Mouse (Mus musculus) stomach, embryonic 16.5 days (tissue): ENCODE results near the gene Zbtb14. TPM values are rescaled to one million over a fixed set of nuclear protein-coding genes. Genes with fewer than 3 reads are reported as not detected.
A peak's percentile ranks its signal among the peaks of the same experiment; 100 is the strongest.

Source experiments
- ATAC-seq: fragments of 200-750 bp; cut with Nextera tagmentation; 2 replicates; pipeline ENCODE4 v1.8.0; 2017; ENCODE audit warnings: moderate number of reproducible peaks, moderate TSS enrichment; ENCODE audit not compliant: insufficient read depth, low FRiP score
- H3K27ac ChIP-seq: fragments of 300-500 bp; sonication (generic); 2 replicates; pipeline ENCODE4 v1.5.1; 2014; ENCODE audit warnings: low read length
- H3K27me3 ChIP-seq: fragments of 300-500 bp; sonication (generic); 2 replicates; pipeline ENCODE4 v1.6.1; 2014; ENCODE audit warnings: low read length, control low read depth, mixed read lengths; ENCODE audit not compliant: control insufficient read depth, insufficient read depth
- H3K36me3 ChIP-seq: fragments of 300-500 bp; sonication (generic); 2 replicates; pipeline ENCODE4 v1.6.1; 2014; ENCODE audit warnings: low read length; ENCODE audit not compliant: control insufficient read depth, insufficient read depth
- H3K4me1 ChIP-seq: fragments of 300-500 bp; sonication (generic); 2 replicates; pipeline ENCODE4 v1.6.1; 2014; ENCODE audit warnings: low read length, control low read depth, mixed read lengths; ENCODE audit not compliant: control insufficient read depth, insufficient read depth
- H3K4me2 ChIP-seq: fragments of 300-500 bp; sonication (generic); 2 replicates; pipeline ENCODE4 v1.6.1; 2014; ENCODE audit warnings: low read depth, low read length, mixed read lengths
- H3K4me3 ChIP-seq: fragments of 300-500 bp; sonication (generic); replicated peaks from 2 replicates; pipeline ENCODE4 v1.5.1; 2014; ENCODE audit warnings: mild to moderate bottlenecking, low read length
- H3K9ac ChIP-seq: fragments of 300-500 bp; sonication (generic); 2 replicates; pipeline ENCODE4 v1.6.1; 2014; ENCODE audit warnings: low read length
- H3K9me3 ChIP-seq: fragments of 300-500 bp; sonication (generic); replicated peaks from 2 replicates; pipeline ENCODE4 v1.6.1; 2016; ENCODE audit warnings: low read length, control low read depth; ENCODE audit not compliant: control insufficient read depth
- WGBS: fragments of 180-500 bp; shearing (Covaris S2); extraction: QIAGEN DNeasy Blood & Tissue Kit; methylation state at CpG from one replicate; pipeline ENCODE4 v1.1.7; 2014; 5-methylcytosine and 5-hydroxymethylcytosine counted together
- polyA plus RNA-seq: library from polyadenylated mRNA; unstranded; fragments of >200 nt; fragmentation: Nextera tagmentation; extraction: Ambion mirVana; gene quantifications from 2 replicates; pipeline ENCODE4 v1.2.1, GENCODE M21; 2015

Zbtb14 gene
- polyA plus RNA-seq, 1 experiment from 2014 or later: 17.1 TPM

DNA sequence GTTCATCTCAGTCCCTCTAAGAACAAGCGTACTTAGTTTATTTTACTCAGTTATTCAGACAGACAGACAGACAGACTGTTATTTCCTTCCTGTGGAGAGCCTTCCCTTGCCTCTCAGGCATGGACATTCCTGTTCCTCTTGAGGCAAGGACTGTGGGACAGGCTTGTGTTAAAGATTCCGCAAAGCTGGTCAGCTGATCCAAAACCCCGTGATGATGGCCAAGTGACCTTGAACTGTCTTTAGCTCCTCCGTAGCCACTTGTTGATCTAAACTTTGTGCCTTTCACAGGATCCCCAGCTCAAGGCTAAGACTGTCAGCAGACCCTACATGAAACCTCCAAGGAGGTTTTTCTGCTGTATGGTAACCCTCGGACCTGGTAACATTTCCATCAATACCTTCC is 14.3 kb downstream of the Zbtb14 start:
- no peaks in the 10 kb centered on the region for H3K9me3 ChIP-seq
- no peak overlapping the region for H3K4me2 ChIP-seq
- H3K9ac ChIP-seq: no peak overlapping the region
- H3K27ac ChIP-seq: no peak overlapping the region
- H3K36me3 ChIP-seq: no peaks in the 10 kb centered on the region
- WGBS: 67% methylated on average over 5 of the region's 5 CpGs
- no peak for ATAC-seq
- no peak overlapping the region for H3K4me3 ChIP-seq
- no peaks in the 10 kb centered on the region for H3K4me1 ChIP-seq
- no peaks in the 10 kb centered on the region for H3K27me3 ChIP-seq

DNA sequence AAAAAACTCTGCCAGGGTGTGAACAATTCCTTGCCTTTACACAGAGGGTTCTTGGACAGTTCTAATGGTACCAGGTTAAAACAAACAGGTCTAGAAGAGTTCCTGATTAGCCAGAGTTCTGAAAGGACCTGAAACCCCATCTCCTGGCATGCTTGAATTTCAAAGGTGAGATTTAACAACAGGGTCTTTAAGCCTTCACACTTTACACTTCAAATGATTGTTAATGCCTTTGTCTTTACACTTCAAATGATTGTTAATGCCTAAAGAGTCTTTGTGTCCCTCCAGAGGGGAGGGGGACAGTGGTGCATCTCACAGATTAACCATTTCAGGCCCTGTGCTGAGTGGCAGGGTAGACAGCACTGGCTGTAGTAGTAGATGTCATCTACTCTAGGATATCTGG is 15.2 kb downstream of the Zbtb14 start:
- no peaks in the 10 kb centered on the region for H3K9me3 ChIP-seq
- ATAC-seq: no peak
- no peaks in the 10 kb centered on the region for H3K36me3 ChIP-seq
- H3K9ac ChIP-seq: no peak overlapping the region
- no peak overlapping the region for H3K4me2 ChIP-seq
- H3K27me3 ChIP-seq: no peaks in the 10 kb centered on the region
- H3K27ac ChIP-seq: no peak overlapping the region
- no peak overlapping the region for H3K4me3 ChIP-seq
- H3K4me1 ChIP-seq: no peaks in the 10 kb centered on the region

DNA sequence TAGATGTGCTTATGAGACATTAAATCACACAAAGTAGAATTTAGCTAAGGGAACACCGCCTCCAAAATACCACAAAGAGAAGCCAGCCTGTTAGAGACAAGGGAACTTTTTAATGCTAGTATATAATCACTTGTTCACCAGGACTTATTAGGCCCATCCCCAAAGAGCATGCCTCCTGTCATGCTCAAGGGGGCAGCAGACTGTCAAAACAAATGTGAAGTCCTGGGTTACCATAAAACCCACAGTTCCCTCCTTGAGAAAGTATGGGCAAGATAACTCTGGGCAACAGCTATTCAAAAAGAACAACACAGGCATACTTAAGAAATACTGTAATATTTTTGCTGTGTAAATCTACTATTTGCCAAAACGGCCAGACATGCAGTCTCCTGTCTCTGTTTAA is 18.3 kb downstream of the Zbtb14 start:
- no peak for ATAC-seq
- Histone ChIP-seq H3K27ac (no peak overlapping the region), H3K4me1 (no peaks in the 10 kb centered on the region), H3K4me3 (no peak overlapping the region), H3K27me3 (no peaks in the 10 kb centered on the region), H3K9me3 (no peaks in the 10 kb centered on the region), H3K9ac (no peak overlapping the region), H3K36me3 (no peaks in the 10 kb centered on the region), H3K4me2 (no peak overlapping the region)
- WGBS: 76% methylated on average over 2 of the region's 2 CpGs

DNA sequence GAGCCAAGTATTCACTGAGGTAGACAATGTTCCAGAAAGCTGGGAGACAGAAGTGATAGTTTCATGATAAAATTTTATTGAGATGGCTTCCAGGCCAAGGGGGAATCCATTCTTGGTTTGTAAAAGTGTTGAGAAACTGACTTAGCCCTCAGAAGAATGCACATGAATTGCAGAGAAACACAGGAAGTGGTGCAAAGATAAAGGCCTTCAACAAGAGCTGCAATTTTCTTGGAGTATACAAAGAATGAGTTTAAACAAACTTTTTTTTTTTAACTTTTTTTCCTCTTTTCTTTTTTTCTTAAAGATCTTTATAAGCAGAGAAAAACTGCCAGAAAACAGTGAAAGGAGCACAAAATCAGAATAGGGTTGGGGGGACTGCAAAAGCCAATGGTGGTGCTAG is 33.3 kb downstream of the Zbtb14 start:
- Histone ChIP-seq H3K27ac (no peak overlapping the region), H3K36me3 (no peaks in the 10 kb centered on the region), H3K9ac (peak overlapping the region; percentile 77), H3K9me3 (no peaks in the 10 kb centered on the region), H3K4me1 (no peaks in the 10 kb centered on the region), H3K27me3 (no peaks in the 10 kb centered on the region), H3K4me3 (peak overlapping the region; percentile 57), H3K4me2 (peak overlapping the region; percentile 60)
- no peak for ATAC-seq

DNA sequence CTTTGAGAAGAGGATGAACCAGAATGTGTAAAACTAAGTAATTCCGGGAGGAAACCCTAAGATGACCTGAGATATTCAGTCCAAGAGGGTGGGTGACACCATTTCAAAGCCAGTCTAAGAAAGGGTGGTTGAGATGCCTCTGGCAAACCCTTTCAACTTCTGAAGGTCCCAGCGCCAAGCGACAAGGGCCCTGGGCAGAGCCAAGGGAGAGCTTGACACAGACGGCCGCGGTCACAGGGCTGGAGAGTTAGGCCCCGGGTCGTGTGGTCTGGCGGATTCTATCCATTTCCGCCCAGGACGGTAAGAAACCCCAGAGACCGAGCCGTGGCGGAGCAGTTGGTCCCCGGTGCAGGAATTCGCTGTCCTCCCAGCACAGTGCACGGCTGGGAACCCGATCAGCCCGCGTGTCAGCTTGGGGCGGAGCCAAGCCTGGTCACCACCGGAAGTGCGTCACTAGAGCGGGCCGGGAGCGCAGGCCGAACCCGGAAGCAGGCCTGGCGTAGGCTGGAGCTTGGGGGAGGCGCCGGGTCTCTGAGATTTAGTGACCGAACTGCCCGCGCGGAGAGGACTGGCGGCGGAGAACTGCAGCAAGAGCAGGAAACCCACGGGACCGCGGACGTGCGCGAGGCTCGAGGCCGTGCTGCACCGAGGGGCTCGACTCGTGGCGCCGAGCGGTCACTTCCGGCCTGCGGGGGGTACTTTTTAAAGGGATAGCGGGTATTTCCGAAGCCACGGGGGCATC is 34.2 kb downstream of the Zbtb14 start:
- Histone ChIP-seq H3K36me3 (no peaks in the 10 kb centered on the region), H3K27me3 (no peaks in the 10 kb centered on the region), H3K4me3 (peak overlapping the region; percentile 57), H3K4me1 (no peaks in the 10 kb centered on the region), H3K27ac (peak overlapping the region; percentile 97), H3K9me3 (no peaks in the 10 kb centered on the region), H3K9ac (peak overlapping the region; percentile 77), H3K4me2 (peak overlapping the region; percentile 76)
- peak; percentile 99 for ATAC-seq
- under 1% methylated on average over 56 of the region's 56 CpGs for WGBS

DNA sequence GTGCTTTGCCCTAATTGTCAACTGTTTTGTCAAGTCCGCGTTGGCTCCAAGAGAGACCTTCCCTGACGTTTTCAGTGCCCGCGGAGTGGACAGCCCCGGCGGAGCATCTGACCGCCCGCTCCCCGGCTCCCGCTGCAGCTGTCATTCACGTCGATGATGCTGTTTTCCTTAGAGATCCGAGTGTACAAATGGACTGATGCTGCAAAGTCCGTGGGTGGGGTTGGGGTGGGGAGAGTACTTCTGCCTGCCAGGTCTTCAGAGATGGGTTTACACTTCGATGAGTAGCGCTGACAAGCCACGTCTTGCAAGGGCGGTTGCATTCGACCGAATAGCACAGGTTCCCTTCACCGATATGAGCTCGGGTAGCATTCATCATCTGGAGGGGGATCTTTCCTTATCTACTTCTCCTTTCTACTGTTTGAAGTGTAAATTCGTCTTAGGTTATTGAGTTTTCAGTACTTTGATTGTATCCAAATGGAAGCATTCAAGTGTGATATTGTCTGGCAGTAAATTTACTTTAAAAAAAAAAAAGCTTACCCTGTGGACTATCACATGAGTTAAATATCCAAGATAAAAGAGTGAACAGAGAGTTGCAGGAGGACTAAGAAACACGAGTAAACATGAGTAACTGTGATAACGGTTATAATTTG is 35.0 kb downstream of the Zbtb14 start:
- Histone ChIP-seq H3K27ac (peak overlapping the region; percentile 97), H3K4me2 (peak overlapping the region; percentile 76), H3K4me3 (peak overlapping the region; percentile 57), H3K9ac (peak overlapping the region; percentile 77), H3K9me3 (no peaks in the 10 kb centered on the region), H3K27me3 (no peaks in the 10 kb centered on the region), H3K36me3 (no peaks in the 10 kb centered on the region), H3K4me1 (no peaks in the 10 kb centered on the region)
- WGBS: 2% methylated on average over 26 of the region's 26 CpGs
- peak; percentile 22; the same call in 1 of the 2 replicates for ATAC-seq

DNA sequence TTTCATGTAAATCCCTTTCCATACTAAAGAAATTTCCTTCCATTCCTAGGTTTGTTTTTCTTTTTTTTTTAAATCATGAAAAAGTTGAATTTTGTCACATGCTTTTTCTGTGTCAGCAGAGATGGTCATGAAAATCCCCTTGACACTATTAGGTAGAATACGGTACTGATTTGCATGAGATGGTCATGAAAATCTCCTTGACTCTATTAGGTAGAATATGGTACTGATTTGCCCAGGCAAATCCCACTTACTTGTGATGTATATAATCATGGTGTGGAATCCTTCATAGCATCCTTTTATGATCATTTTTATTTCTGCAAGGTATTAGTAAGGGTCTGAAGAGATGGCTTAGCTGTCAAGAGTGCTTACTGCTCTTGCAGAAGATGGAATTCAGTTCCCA is 38.7 kb downstream of the Zbtb14 start:
- no peak overlapping the region for H3K4me3 ChIP-seq
- H3K27ac ChIP-seq: no peak overlapping the region
- no peaks in the 10 kb centered on the region for H3K36me3 ChIP-seq
- H3K4me2 ChIP-seq: no peak overlapping the region
- no peaks in the 10 kb centered on the region for H3K9me3 ChIP-seq
- no peaks in the 10 kb centered on the region for H3K4me1 ChIP-seq
- 11% methylated on average over 1 of the region's 1 CpGs for WGBS
- no peaks in the 10 kb centered on the region for H3K27me3 ChIP-seq
- no peak for ATAC-seq
- no peak overlapping the region for H3K9ac ChIP-seq

DNA sequence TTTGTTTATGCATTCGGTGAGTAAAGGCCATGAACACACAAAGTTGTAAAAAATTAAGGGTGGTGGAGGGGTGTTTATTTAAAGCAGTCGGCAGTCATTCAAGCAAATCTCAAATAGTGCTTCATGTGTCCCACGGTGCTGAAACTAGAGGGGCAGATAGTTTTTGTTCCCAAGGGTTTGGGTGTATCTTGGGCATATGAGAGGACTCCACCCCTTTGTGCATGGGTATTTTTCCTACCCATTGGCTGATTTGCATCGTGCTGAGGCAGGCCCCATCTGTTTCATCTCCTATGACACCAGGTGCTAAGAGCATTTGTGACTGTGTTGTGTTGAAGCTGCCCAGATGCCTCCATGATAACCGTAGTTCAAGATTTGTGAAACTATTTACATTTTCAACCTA is 55.0 kb downstream of the Zbtb14 start:
- H3K4me3 ChIP-seq: no peak overlapping the region
- no peaks in the 10 kb centered on the region for H3K9me3 ChIP-seq
- no peak overlapping the region for H3K4me2 ChIP-seq
- WGBS: 67% methylated on average over 5 of the region's 5 CpGs
- no peak overlapping the region for H3K27ac ChIP-seq
- no peak for ATAC-seq
- H3K9ac ChIP-seq: no peak overlapping the region
- peaks cover 7% of the 10 kb centered on the region; the same call in 1 of the 2 replicates for H3K4me1 ChIP-seq
- no peaks in the 10 kb centered on the region for H3K36me3 ChIP-seq
- peaks cover 30% of the 10 kb centered on the region for H3K27me3 ChIP-seq

DNA sequence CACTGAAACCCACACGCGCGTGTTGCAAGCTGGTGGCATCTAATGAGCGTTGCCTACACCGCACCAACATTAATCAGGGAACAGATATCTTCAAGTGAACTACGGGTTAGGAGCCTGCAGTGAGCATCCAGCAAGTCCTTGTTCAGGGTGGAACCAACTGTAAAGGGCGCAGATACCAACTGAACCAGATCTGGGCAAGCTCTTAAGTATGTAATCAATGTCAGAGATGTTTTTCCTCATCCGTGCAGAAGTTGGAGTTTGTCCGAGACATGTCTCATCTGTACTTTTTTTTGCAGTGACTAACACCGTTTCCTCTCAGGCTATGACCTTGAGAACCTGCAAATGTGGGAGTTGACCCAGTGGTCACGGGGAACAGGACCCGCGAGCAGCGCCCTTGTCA is 55.6 kb downstream of the Zbtb14 start:
- Histone ChIP-seq H3K27me3 (peaks cover 30% of the 10 kb centered on the region), H3K9me3 (no peaks in the 10 kb centered on the region), H3K4me1 (peaks cover 7% of the 10 kb centered on the region; the same call in 1 of the 2 replicates), H3K4me3 (peak overlapping the region; percentile 35; the same call in 1 of the 2 replicates), H3K27ac (no peak overlapping the region), H3K36me3 (no peaks in the 10 kb centered on the region), H3K9ac (no peak overlapping the region), H3K4me2 (peak overlapping the region; percentile 52)
- 33% methylated on average over 14 of the region's 14 CpGs for WGBS
- no peak for ATAC-seq
